Mouse (Mus musculus) forebrain, embryonic 10.5 days (tissue): ENCODE data around the gene Stub1. TPM values are rescaled to one million over a fixed set of nuclear protein-coding genes. Genes with fewer than 3 reads are reported as not detected.

Source experiments
- DNase-seq: peaks from one replicate; pipeline ENCODE4 v3.0.0-alpha.2; 2017; ENCODE audit warnings: low spot score; ENCODE audit errors: extremely low spot score
- H3K27ac ChIP-seq: fragments of 300-500 bp; sonication (generic); 2 replicates; pipeline ENCODE4 v1.5.1; 2016; ENCODE audit warnings: mild to moderate bottlenecking
- H3K27me3 ChIP-seq: fragments of 300-500 bp; sonication (generic); 2 replicates; pipeline ENCODE4 v1.6.1; 2016; ENCODE audit warnings: mild to moderate bottlenecking; ENCODE audit not compliant: poor library complexity, severe bottlenecking
- H3K36me3 ChIP-seq: fragments of 300-500 bp; sonication (generic); replicated peaks from 2 replicates; pipeline ENCODE4 v1.6.1; 2016; ENCODE audit warnings: mild to moderate bottlenecking, moderate library complexity
- H3K4me1 ChIP-seq: fragments of 300-500 bp; sonication (generic); 2 replicates; pipeline ENCODE4 v1.6.1; 2016
- H3K4me3 ChIP-seq: fragments of 300-500 bp; sonication (generic); 2 replicates; pipeline ENCODE4 v1.5.1; 2016; ENCODE audit warnings: mild to moderate bottlenecking, moderate library complexity
- H3K9me3 ChIP-seq: fragments of 300-500 bp; sonication (generic); 2 replicates; pipeline ENCODE4 v1.6.1; 2016; ENCODE audit warnings: mild to moderate bottlenecking, moderate library complexity
- WGBS: fragments of 180-500 bp; shearing (Covaris S2); methylation state at CpG from one replicate; pipeline ENCODE4 v1.1.7; 2016; 5-methylcytosine and 5-hydroxymethylcytosine counted together
- polyA plus RNA-seq: library from polyadenylated mRNA; unstranded; fragments of >200 nt; fragmentation: Nextera tagmentation; extraction: Ambion mirVana; gene quantifications from 2 replicates; pipeline ENCODE4 v1.2.1, GENCODE M21; 2016

Gene Stub1
- polyA plus RNA-seq, 1 experiment from 2014 or later: 403 TPM

- Histone ChIP-seq H3K27ac (peak overlapping the region; percentile 96), H3K9me3 (no peaks in the 10 kb centered on the region), H3K27me3 (no peaks in the 10 kb centered on the region), H3K4me1 (peaks cover 91% of the 10 kb centered on the region), H3K4me3 (peak overlapping the region; percentile 77), H3K36me3 (peaks cover 60% of the 10 kb centered on the region)
- peak; percentile 100 for DNase-seq
- under 1% methylated on average over 77 of the region's 77 CpGs for WGBS
These were observed 541 bp downstream of the Stub1 start for GRCm38 (mm10) chr17:25832436-25833290.

GRCm38 (mm10) chr17:25831451-25832281 is 1.5 kb downstream of the Stub1 start:
- H3K27ac ChIP-seq: peak overlapping the region; percentile 96
- H3K9me3 ChIP-seq: no peaks in the 10 kb centered on the region
- H3K36me3 ChIP-seq: peaks cover 67% of the 10 kb centered on the region
- peak overlapping the region; percentile 77 for H3K4me3 ChIP-seq
- H3K27me3 ChIP-seq: no peaks in the 10 kb centered on the region
- H3K4me1 ChIP-seq: peaks cover 86% of the 10 kb centered on the region
- 71% methylated on average over 21 of the region's 21 CpGs for WGBS
- no peak for DNase-seq

GRCm38 (mm10) chr17:25830806-25831431 is 2.3 kb downstream of the Stub1 start:
- Histone ChIP-seq H3K9me3 (no peaks in the 10 kb centered on the region), H3K4me1 (peaks cover 83% of the 10 kb centered on the region)
- 89% methylated on average over 14 of the region's 14 CpGs for WGBS

GRCm38 (mm10) chr17:25830200-25830753 is 2.9 kb downstream of the Stub1 start:
- Histone ChIP-seq H3K27me3 (no peaks in the 10 kb centered on the region), H3K27ac (0 out of 2 replicates have a peak overlapping the region, but pooled peaks have one; percentile 27), H3K9me3 (no peaks in the 10 kb centered on the region), H3K4me1 (peaks cover 83% of the 10 kb centered on the region), H3K36me3 (peaks cover 68% of the 10 kb centered on the region), H3K4me3 (peak overlapping the region; percentile 77)
- 93% methylated on average over 4 of the region's 4 CpGs for WGBS
- DNase-seq: no peak

More at GRCm38 (mm10) chr17:25830806-25831431, 2.3 kb downstream of the Stub1 start:
- Histone ChIP-seq H3K4me3 (peak overlapping the region; percentile 77), H3K27me3 (no peaks in the 10 kb centered on the region), H3K27ac (0 out of 2 replicates have a peak overlapping the region, but pooled peaks have one; percentile 27), H3K36me3 (peaks cover 70% of the 10 kb centered on the region)
- DNase-seq: no peak

DNA sequence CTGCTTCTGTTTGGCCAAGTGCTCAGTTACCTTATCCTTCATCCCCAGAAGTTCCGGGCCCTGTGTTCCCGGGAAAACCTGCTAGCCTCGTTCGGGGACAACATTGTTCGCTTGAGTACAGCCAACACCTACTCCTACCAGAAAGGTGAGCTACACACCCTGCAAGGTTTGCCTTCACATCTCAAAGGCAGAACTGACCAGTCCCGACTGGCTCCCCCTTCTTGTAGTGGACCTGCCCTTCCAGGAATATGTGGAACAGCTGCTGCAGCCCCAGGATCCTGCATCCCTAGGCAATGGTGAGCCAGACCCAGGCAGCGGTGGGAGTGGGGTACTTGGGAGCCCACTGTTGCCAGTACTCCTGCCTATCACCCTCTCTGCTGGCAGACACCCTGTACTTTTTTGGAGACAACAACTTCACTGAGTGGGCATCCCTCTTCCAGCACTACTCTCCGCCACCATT is 3.6 kb downstream of the Stub1 start:
- Histone ChIP-seq H3K36me3 (peaks cover 62% of the 10 kb centered on the region), H3K27me3 (no peaks in the 10 kb centered on the region), H3K4me3 (peak overlapping the region; percentile 77), H3K27ac (peak overlapping the region; percentile 94), H3K9me3 (no peaks in the 10 kb centered on the region), H3K4me1 (peaks cover 83% of the 10 kb centered on the region)
- 44% methylated on average over 8 of the region's 8 CpGs for WGBS
- no peak for DNase-seq

- Histone ChIP-seq H3K36me3 (peaks cover 58% of the 10 kb centered on the region), H3K4me1 (peaks cover 83% of the 10 kb centered on the region), H3K27me3 (no peaks in the 10 kb centered on the region), H3K9me3 (no peaks in the 10 kb centered on the region), H3K27ac (peak within 1 kb of the TSS; percentile 94), H3K4me3 (peak within 1 kb of the TSS; percentile 77)
- 2% methylated on average over 32 of the region's 32 CpGs for WGBS
- peak; percentile 85 for DNase-seq
These were observed 4.3 kb downstream of the Stub1 start, which contains the start of gene Jmjd8 for GRCm38 (mm10) chr17:25828712-25829557. Jmjd8 (plus strand) TSS chr17:25828867.

DNA sequence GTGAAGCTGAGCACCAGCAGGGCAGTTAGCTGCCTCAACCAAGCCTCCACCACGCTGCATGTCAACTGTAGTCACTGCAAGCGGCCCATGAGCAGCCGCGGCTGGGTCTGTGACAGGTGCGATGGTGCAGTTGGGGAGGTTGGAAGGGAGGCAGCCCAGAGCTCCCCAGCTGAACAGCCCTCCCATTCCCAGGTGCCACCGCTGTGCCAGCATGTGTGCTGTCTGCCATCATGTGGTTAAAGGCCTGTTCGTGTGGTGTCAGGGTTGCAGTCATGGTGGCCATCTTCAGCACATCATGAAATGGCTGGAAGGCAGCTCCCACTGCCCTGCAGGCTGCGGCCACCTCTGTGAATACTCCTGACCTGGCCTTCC is 5.0 kb downstream of the Stub1 start:
- Histone ChIP-seq H3K36me3 (peaks cover 58% of the 10 kb centered on the region), H3K27ac (peak overlapping the region; percentile 94), H3K4me3 (peak overlapping the region; percentile 77), H3K27me3 (no peaks in the 10 kb centered on the region), H3K9me3 (no peaks in the 10 kb centered on the region), H3K4me1 (peaks cover 80% of the 10 kb centered on the region)
- DNase-seq: no peak
- 83% methylated on average over 8 of the region's 8 CpGs for WGBS

DNA sequence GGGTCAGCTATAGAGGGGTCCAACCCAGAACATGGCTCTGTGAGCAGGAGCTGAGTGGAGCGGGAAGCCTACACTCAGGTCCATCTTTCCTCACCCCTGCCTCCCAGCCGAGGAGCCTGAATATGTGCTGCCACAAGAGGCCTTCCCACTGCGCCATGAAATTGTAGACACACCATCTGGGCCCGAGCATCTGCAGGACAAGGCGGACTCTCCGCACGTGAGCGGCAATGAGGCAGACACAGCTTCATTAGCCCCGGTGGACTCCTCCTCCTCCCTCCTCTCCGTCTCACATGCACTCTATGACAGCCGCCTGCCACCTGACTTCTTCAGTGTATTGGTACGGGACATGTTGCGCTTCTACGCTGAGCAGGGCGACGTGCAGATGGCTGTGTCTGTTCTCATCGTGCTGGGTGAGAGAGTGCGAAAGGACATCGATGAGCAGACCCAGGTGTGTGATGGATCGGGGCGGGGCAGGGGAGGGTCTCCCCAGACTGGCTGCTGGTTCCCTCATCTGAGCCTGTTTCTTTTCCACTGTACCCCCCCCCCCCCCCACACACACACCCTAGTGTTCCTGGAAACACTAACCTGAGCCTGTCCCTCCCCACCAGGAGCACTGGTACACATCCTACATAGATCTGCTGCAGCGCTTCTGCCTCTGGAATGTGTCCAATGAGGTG is 5.5 kb downstream of the Stub1 start:
- H3K27me3 ChIP-seq: no peaks in the 10 kb centered on the region
- peak overlapping the region; percentile 77 for H3K4me3 ChIP-seq
- WGBS: 91% methylated on average over 22 of the region's 22 CpGs
- H3K9me3 ChIP-seq: no peaks in the 10 kb centered on the region
- H3K27ac ChIP-seq: peak overlapping the region; percentile 94
- no peak for DNase-seq
- peaks cover 84% of the 10 kb centered on the region for H3K4me1 ChIP-seq
- peaks cover 58% of the 10 kb centered on the region for H3K36me3 ChIP-seq

GRCm38 (mm10) chr17:25827011-25827410 is 6.2 kb downstream of the Stub1 start:
- peaks cover 82% of the 10 kb centered on the region for H3K4me1 ChIP-seq
- H3K36me3 ChIP-seq: peaks cover 58% of the 10 kb centered on the region
- 0 out of 2 replicates have a peak overlapping the region, but pooled peaks have one; percentile 0 for H3K4me3 ChIP-seq
- H3K9me3 ChIP-seq: no peaks in the 10 kb centered on the region
- H3K27me3 ChIP-seq: no peaks in the 10 kb centered on the region
- 93% methylated on average over 13 of the region's 13 CpGs for WGBS
- H3K27ac ChIP-seq: no peak overlapping the region
- DNase-seq: no peak

GRCm38 (mm10) chr17:25825984-25826570 is 7.1 kb downstream of the Stub1 start:
- 98% methylated on average over 27 of the region's 27 CpGs for WGBS
- Histone ChIP-seq H3K4me3 (peak overlapping the region; percentile 72; the same call in 1 of the 2 replicates), H3K27me3 (no peaks in the 10 kb centered on the region), H3K4me1 (peaks cover 73% of the 10 kb centered on the region), H3K36me3 (peaks cover 48% of the 10 kb centered on the region), H3K27ac (no peak overlapping the region), H3K9me3 (no peaks in the 10 kb centered on the region)
- DNase-seq: no peak

GRCm38 (mm10) chr17:25825311-25825710 is 7.9 kb downstream of the Stub1 start:
- 90% methylated on average over 6 of the region's 6 CpGs for WGBS
- Histone ChIP-seq H3K27ac (no peak overlapping the region), H3K9me3 (no peaks in the 10 kb centered on the region), H3K4me1 (peaks cover 65% of the 10 kb centered on the region), H3K36me3 (peaks cover 41% of the 10 kb centered on the region), H3K27me3 (peaks cover 6% of the 10 kb centered on the region), H3K4me3 (peak overlapping the region; percentile 72; the same call in 1 of the 2 replicates)
- no peak for DNase-seq
